Mouse (Mus musculus): ENCODE measurements around the gene Celf1.

GRCm38 (mm10) chr2:91047359-91047758 is 107.2 kb downstream of the Celf1 start:
- TF ChIP-seq GATA1 (IDR thresholded peaks at IDR 0.05; ENCODE audit: borderline replicate concordance, low read length) (no peak), FLI1 (IDR thresholded peaks at IDR 0.05; ENCODE audit: low read length) (no peak)

Data from megakaryocyte, embryonic 14.5 days (primary cell).